8 mouse cellular contexts compared by ENCODE assay signal in genomic region chr13:94883163-94883965, GRCm38 (mm10). TPM values are rescaled to one million over a fixed set of nuclear protein-coding genes. Genes with fewer than 3 reads are reported as not detected.
A peak's percentile ranks its signal among the peaks of the same experiment; 100 is the strongest.
DNase-seq lines count a peak whose midpoint lies in the region; ATAC-seq and TF ChIP-seq lines count a peak whose summit lies in the region.

No protein-coding gene starts in this region.

- no peak overlapping the region for H3K27ac ChIP-seq in midbrain, postnatal 0 days (ENCODE audit: low read depth, low read length)

- 2% methylated on average over 77 of the region's 95 CpGs for WGBS in midbrain, postnatal 0 days

- no peak overlapping the region for H3K9ac ChIP-seq in midbrain, postnatal 0 days (replicated peaks; ENCODE audit: low read length, poor library complexity, severe bottlenecking)

- H3K9me3 ChIP-seq in midbrain, postnatal 0 days (ENCODE audit: low read length): no peaks in the 10 kb centered on the region

- peak overlapping the region; percentile 25 for H3K4me3 ChIP-seq in midbrain, postnatal 0 days (ENCODE audit: low read depth, low read length)

- peak; percentile 64 for ATAC-seq in midbrain, postnatal 0 days (ENCODE audit: low FRiP score)

- H3K4me2 ChIP-seq in midbrain, postnatal 0 days (ENCODE audit: low read depth, low read length, poor library complexity, severe bottlenecking): peak overlapping the region; percentile 46

- no peaks in the 10 kb centered on the region for H3K36me3 ChIP-seq in midbrain, postnatal 0 days (ENCODE audit: insufficient read depth, low read length)

- no peak for TF ChIP-seq CTCF in midbrain, postnatal 0 days (IDR thresholded peaks at IDR 0.05)

- peaks cover 3% of the 10 kb centered on the region; the same call in 1 of the 2 replicates for H3K4me1 ChIP-seq in midbrain, postnatal 0 days (ENCODE audit: insufficient read depth, low read length)

- DNase-seq in ovary, postnatal 36 days (ENCODE audit: low spot score): peak; percentile 35
- no peak for DNase-seq in ovary, postnatal 14 days (ENCODE audit: low spot score)
- DNase-seq in cerebellum, adult 8-10 months: peak; percentile 43
- peak; percentile 41 for DNase-seq in gastrocnemius, postnatal 14 days
- peak; percentile 52 for DNase-seq in kidney, postnatal 10 days
- no peak for DNase-seq in midbrain, postnatal 0 days (ENCODE audit: low spot score)
- DNase-seq in urinary bladder, postnatal 4 days (ENCODE audit: low spot score in 2 of 2): no peak
- DNase-seq in left cerebral cortex, postnatal 14 days (ENCODE audit: low spot score in 2 of 2): no peak

- peaks cover 70% of the 10 kb centered on the region for H3K27me3 ChIP-seq in midbrain, postnatal 0 days (ENCODE audit: insufficient read depth, low read length)

- intact Hi-C loops in gastrocnemius, postnatal 14 days (cut with DNase I; ENCODE audit: low total_unique reads): no loop called here
- intact Hi-C loops in left cerebral cortex, postnatal 14 days (cut with DNase I): loop anchor here (5.0 kb wide), 1 partner anchor 286 kb away; no protein-coding TSS in a partner anchor

RNA-seq across cellular contexts. Expression of gene Otp, which starts 8.0 kb away (rescaled TPM):
- not detected for total RNA-seq in gastrocnemius, postnatal 14 days (2021)
- total RNA-seq in midbrain, postnatal 0 days (2014; rRNA removed): 3.3 and 5.0 TPM in 2 replicates
- 2.4 and 4.5 TPM in 2 replicates for polyA plus RNA-seq in midbrain, postnatal 0 days (2015; fragmentation: Nextera tagmentation; extraction: Ambion mirVana)
- total RNA-seq in left cerebral cortex, postnatal 14 days (2021): under 1 TPM in 1 of 2 experiments, not detected in 1; 0.27 TPM

Comparison
In these comparisons a context has a peak if more than half of its experiments do, and no peak if none do; other contexts are left out.
1. DNase-seq: peak in ovary, postnatal 36 days (single experiment), cerebellum, adult 8-10 months (single experiment), gastrocnemius, postnatal 14 days (single experiment) and kidney, postnatal 10 days (single experiment); none in ovary, postnatal 14 days (single experiment), midbrain, postnatal 0 days (single experiment), urinary bladder, postnatal 4 days (0 of 2) and left cerebral cortex, postnatal 14 days (0 of 2).